Mouse (Mus musculus) hindbrain, embryonic 12.5 days (tissue): ENCODE results near the gene Gm39653. TPM values are rescaled to one million over a fixed set of nuclear protein-coding genes. Genes with fewer than 3 reads are reported as not detected.

Experiments
- ATAC-seq: fragments of 200-750 bp; cut with Nextera tagmentation; 2 replicates; pipeline ENCODE4 v1.8.0; 2017; ENCODE audit warnings: moderate TSS enrichment; ENCODE audit not compliant: low FRiP score
- H3K27ac ChIP-seq: fragments of 300-500 bp; sonication (generic); 2 replicates; pipeline ENCODE4 v1.5.1; 2016; ENCODE audit warnings: mild to moderate bottlenecking
- H3K27me3 ChIP-seq: fragments of 300-500 bp; sonication (generic); 2 replicates; pipeline ENCODE4 v1.6.1; 2016; ENCODE audit warnings: mild to moderate bottlenecking
- H3K36me3 ChIP-seq: fragments of 300-500 bp; sonication (generic); 2 replicates; pipeline ENCODE4 v1.6.1; 2016; ENCODE audit warnings: mild to moderate bottlenecking
- H3K4me1 ChIP-seq: fragments of 300-500 bp; sonication (generic); 2 replicates; pipeline ENCODE4 v1.6.1; 2016
- H3K4me2 ChIP-seq: fragments of 300-500 bp; sonication (generic); replicated peaks from 2 replicates; pipeline ENCODE4 v1.6.1; 2016; ENCODE audit warnings: mild to moderate bottlenecking
- H3K4me3 ChIP-seq: fragments of 300-500 bp; sonication (generic); 2 replicates; pipeline ENCODE4 v1.5.1; 2016; ENCODE audit warnings: mild to moderate bottlenecking
- H3K9ac ChIP-seq: fragments of 300-500 bp; sonication (generic); 2 replicates; pipeline ENCODE4 v1.6.1; 2016; ENCODE audit warnings: mild to moderate bottlenecking, moderate library complexity
- H3K9me3 ChIP-seq: fragments of 300-500 bp; sonication (generic); replicated peaks from 2 replicates; pipeline ENCODE4 v1.6.1; 2016; ENCODE audit warnings: mild to moderate bottlenecking
- WGBS: fragments of 180-500 bp; shearing (Covaris S2); methylation state at CpG from one replicate; pipeline ENCODE4 v1.1.7; 2016; 5-methylcytosine and 5-hydroxymethylcytosine counted together
- polyA plus RNA-seq: library from polyadenylated mRNA; unstranded; fragments of >200 nt; fragmentation: Nextera tagmentation; extraction: Ambion mirVana; gene quantifications from 2 replicates; pipeline ENCODE4 v1.2.1, GENCODE M21; 2016

The Gm39653 gene
- polyA plus RNA-seq, result not detected in 2 replicates

DNA sequence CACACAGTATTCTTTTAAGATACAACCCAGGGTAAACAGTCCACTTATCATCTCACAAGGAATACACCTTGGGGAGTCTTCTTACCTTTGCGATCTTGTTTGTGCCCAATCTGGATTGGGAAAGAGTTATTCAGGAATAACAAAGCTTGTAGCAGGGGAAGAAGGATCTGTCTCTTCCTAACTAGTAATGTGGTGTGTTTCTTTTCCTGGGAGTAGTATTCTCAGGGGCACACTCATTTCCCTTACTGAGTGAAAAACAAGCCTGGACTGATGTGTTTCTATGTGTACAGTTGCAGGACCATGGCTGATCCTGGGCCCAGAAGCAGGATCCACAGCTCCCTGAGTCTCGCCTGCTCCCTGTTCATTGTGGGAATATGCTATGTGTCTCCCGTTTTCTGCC lies at the start of gene Gm39653:
Gm39653 (plus strand) TSS at position 301 of the 400 bp plus-strand sequence.
- Histone ChIP-seq H3K4me3 (no peak within 1 kb of the TSS), H3K27me3 (peaks cover 3% of the 10 kb centered on the region; the same call in 1 of the 2 replicates), H3K4me2 (no peak within 1 kb of the TSS), H3K9me3 (no peaks in the 10 kb centered on the region), H3K9ac (no peak within 1 kb of the TSS), H3K4me1 (peaks cover 5% of the 10 kb centered on the region), H3K27ac (no peak within 1 kb of the TSS), H3K36me3 (no peaks in the 10 kb centered on the region)
- ATAC-seq, result no peak
- 80% methylated on average over 3 of the region's 3 CpGs for WGBS

DNA sequence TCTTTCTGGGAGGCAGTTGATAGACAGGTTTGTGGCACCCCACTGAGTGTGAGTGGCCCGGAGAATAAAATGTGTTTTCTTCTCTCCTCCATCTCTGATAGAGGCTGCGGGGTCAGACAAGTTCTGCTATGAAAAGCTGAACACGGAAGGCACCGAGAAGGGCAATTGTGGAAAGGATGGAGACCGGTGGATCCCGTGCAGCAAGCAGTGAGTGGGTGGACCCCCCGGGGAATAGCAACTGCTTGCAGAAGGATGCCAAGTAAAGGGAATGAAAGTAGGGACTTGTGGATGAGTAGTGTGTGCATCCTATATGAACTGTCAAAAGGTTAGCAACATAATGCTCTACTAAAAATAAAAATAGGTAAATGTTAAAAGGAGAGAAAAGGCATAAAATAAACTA lies 49.3 kb upstream of the Gm39653 start:
- Histone ChIP-seq H3K27ac (no peak overlapping the region), H3K4me3 (no peak overlapping the region), H3K4me1 (no peaks in the 10 kb centered on the region), H3K4me2 (no peak overlapping the region), H3K27me3 (no peaks in the 10 kb centered on the region), H3K36me3 (no peaks in the 10 kb centered on the region), H3K9ac (no peak overlapping the region), H3K9me3 (no peaks in the 10 kb centered on the region)
- 21% methylated on average over 7 of the region's 7 CpGs for WGBS
- no peak for ATAC-seq

DNA sequence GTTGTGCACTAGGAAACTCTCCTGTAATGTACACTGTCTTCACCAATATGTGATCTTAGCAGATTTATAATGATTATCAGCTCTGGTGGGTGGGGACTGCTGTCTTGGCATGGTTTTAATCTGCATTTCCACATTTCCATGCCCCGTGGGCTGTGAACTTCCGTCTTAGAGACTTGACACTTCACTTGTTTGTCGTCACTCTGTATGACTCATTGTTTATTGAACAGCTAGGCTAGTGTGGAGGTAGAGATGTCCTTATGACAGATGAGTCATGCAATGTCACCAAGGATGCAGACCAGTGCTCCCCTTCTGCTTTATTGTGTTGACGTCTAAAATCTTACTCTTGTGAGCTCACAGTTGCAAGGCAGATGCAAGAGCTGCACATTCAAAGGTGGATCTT lies 48.7 kb upstream of the Gm39653 start:
- Histone ChIP-seq H3K9me3 (no peaks in the 10 kb centered on the region), H3K4me1 (no peaks in the 10 kb centered on the region), H3K4me2 (no peak overlapping the region), H3K4me3 (no peak overlapping the region), H3K27me3 (no peaks in the 10 kb centered on the region), H3K27ac (no peak overlapping the region), H3K36me3 (no peaks in the 10 kb centered on the region), H3K9ac (no peak overlapping the region)
- 53% methylated on average over 4 of the region's 4 CpGs for whole genome bisulfite sequencing
- no peak for ATAC-seq

DNA sequence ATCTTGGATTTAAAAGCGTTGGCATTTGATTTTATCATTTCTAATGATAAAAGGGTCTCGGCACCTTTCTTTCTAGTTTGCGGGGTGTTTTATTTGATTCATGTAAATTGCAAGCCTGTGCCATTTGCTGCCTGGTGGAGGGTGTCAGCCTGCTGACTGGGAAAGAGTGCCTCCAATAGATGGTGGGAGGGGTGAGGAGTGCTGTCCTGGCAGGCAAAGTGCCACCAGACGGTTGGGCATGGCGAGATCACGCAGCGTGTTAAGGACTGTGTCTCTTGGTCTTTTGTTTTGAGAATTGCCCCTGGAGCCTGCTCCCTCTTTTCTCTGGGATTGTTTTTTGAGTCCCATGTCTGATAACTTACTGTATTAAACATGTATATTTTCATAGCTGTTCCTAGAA lies 43.5 kb upstream of the Gm39653 start:
- H3K36me3 ChIP-seq, result no peaks in the 10 kb centered on the region
- H3K4me2 ChIP-seq, result no peak overlapping the region
- peak; percentile 70 for ATAC-seq
- H3K27ac ChIP-seq, result 0 out of 2 replicates have a peak overlapping the region, but pooled peaks have one; percentile 26
- 58% methylated on average over 7 of the region's 7 CpGs for WGBS
- H3K4me1 ChIP-seq, result peaks cover 18% of the 10 kb centered on the region
- H3K9ac ChIP-seq, result no peak overlapping the region
- H3K9me3 ChIP-seq, result no peaks in the 10 kb centered on the region
- no peaks in the 10 kb centered on the region for H3K27me3 ChIP-seq
- no peak overlapping the region for H3K4me3 ChIP-seq

DNA sequence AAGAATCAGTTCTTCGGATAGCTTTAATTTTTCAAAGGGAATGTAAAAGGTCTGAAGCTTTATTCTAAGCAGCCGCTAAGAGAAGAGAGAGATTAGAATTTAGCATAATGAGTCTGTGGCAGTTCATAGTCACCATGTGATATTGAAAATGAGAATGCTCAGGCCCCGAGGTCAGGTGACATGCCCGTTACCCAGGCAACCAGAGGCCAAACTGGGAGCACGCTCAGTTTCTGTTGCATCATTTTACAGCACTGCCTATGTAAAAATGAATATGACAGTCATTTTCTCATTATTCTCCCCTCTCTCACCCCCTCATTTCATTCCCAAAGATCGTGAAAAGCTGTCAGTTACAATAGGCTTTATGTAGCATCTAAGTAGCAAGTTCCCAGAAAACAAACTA lies 42.3 kb upstream of the Gm39653 start:
- 23% methylated on average over 6 of the region's 6 CpGs for WGBS
- ATAC-seq, result peak; percentile 82
- no peaks in the 10 kb centered on the region for H3K27me3 ChIP-seq
- H3K27ac ChIP-seq, result peak overlapping the region; percentile 58
- H3K9ac ChIP-seq, result no peak overlapping the region
- no peaks in the 10 kb centered on the region for H3K9me3 ChIP-seq
- no peaks in the 10 kb centered on the region for H3K36me3 ChIP-seq
- 0 out of 2 replicates have a peak overlapping the region, but pooled peaks have one; percentile 11 for H3K4me2 ChIP-seq
- H3K4me3 ChIP-seq, result no peak overlapping the region
- peaks cover 18% of the 10 kb centered on the region for H3K4me1 ChIP-seq

DNA sequence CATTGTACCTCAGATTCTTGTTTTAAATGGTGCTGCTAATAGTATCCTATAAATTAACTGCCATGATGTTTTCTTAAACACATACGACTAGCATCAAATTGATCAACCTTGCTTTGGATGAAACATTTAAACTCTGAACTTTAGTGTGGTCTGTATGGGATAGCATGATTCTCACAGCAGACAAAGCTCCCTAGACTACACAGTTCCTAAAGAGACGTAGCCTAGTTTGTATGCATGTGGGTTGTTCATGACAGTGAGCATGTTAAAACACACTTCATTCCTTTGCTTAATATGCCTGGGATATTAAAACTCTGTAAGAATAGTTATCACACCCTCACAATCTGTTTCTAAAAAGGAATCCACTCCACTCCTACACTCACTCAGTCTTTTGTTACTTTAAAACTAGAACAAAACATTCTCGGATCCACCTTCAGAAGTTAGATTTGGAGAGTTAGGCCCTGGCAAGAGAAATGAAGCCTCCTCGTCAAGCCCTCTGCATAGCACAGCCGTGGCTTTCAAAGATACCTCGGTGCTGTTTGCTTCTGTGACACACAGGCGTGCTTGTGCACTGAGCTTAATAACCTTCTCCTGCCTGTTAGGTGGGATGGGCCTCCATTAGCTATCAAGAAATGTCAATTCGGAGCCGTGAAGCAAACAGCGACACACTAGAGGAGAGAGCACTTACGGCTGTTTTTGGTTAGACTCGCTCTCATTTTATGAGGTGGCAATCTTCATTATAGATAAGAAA lies 41.7 kb upstream of the Gm39653 start:
- Histone ChIP-seq H3K27me3 (no peaks in the 10 kb centered on the region), H3K4me2 (no peak overlapping the region), H3K9me3 (no peaks in the 10 kb centered on the region), H3K27ac (peak overlapping the region; percentile 58), H3K9ac (no peak overlapping the region), H3K4me1 (peaks cover 18% of the 10 kb centered on the region), H3K4me3 (no peak overlapping the region), H3K36me3 (no peaks in the 10 kb centered on the region)
- WGBS, result 62% methylated on average over 12 of the region's 12 CpGs
- ATAC-seq, result 0 out of 2 replicates have a peak, but pooled peaks have one; percentile 41

DNA sequence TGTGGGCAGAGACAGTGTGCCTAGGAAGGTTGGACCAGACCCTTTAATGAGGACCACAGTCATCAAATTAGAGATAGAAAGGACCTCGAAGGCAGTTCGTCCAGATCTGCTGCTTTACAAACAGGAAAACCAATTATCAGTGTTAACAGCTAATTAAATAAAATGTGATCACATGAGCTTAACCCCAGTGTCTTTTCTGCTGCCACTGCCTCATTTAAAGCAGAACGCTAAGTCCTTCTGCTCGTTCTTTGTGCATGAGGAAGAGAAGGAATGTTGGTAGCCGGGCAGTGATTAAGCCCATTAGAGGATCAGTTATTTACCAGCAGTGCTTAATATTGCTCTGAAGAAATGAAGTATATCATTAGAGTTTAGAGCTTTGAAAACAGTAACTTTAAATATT lies 39.0 kb upstream of the Gm39653 start:
- no peaks in the 10 kb centered on the region for H3K27me3 ChIP-seq
- no peaks in the 10 kb centered on the region for H3K9me3 ChIP-seq
- H3K4me1 ChIP-seq, result peaks cover 18% of the 10 kb centered on the region
- H3K4me3 ChIP-seq, result no peak overlapping the region
- no peak overlapping the region for H3K9ac ChIP-seq
- WGBS, result 68% methylated on average over 5 of the region's 5 CpGs
- ATAC-seq, result no peak
- H3K27ac ChIP-seq, result 0 out of 2 replicates have a peak overlapping the region, but pooled peaks have one; percentile 12
- no peak overlapping the region for H3K4me2 ChIP-seq
- no peaks in the 10 kb centered on the region for H3K36me3 ChIP-seq

DNA sequence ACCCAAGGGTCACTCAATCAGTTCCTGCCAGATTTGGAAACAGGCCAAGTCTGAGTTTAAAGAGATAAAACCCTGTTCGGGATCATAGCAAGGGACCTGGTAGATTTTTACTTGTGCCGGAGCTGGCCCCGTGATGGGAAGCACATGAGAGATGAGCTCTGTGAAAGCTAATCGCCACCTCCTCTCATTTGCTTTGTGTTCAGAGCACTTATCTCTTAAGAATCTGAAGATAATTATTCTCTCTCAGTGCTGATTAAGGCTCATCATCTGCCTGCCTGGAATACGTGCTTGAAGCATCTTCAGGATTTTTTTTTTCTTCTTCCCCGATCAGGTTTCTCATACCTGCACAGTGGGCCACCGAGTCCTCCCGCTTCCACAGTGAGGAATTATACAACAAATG lies 36.6 kb upstream of the Gm39653 start:
- WGBS, result 84% methylated on average over 8 of the region's 8 CpGs
- Histone ChIP-seq H3K27ac (no peak overlapping the region), H3K4me1 (peaks cover 3% of the 10 kb centered on the region), H3K36me3 (no peaks in the 10 kb centered on the region), H3K9ac (no peak overlapping the region), H3K9me3 (no peaks in the 10 kb centered on the region), H3K4me2 (no peak overlapping the region), H3K27me3 (no peaks in the 10 kb centered on the region), H3K4me3 (no peak overlapping the region)
- no peak for ATAC-seq

DNA sequence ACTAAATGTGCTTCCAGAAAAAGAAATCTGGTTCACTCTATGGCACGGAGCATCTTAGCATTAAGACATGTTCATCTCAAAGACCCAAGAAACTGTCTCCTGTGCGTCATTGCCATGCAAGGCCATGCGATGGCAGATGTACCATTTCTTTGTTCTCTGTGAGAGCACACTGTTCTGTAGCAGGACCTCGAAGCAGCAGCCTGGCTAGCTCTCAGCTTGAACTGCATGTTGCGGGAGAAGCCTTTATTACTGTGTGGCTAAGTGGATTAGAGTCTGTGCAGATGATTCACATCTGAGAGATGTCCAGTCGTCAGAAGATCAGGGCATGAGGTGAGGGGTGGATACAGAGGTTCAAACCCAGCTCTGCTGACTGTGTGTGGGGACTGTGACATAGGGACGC lies 28.9 kb upstream of the Gm39653 start:
- WGBS, result 71% methylated on average over 7 of the region's 7 CpGs
- Histone ChIP-seq H3K27me3 (no peaks in the 10 kb centered on the region), H3K4me2 (no peak overlapping the region), H3K4me3 (no peak overlapping the region), H3K27ac (no peak overlapping the region), H3K9me3 (no peaks in the 10 kb centered on the region), H3K36me3 (no peaks in the 10 kb centered on the region), H3K4me1 (no peaks in the 10 kb centered on the region), H3K9ac (no peak overlapping the region)
- ATAC-seq, result no peak

DNA sequence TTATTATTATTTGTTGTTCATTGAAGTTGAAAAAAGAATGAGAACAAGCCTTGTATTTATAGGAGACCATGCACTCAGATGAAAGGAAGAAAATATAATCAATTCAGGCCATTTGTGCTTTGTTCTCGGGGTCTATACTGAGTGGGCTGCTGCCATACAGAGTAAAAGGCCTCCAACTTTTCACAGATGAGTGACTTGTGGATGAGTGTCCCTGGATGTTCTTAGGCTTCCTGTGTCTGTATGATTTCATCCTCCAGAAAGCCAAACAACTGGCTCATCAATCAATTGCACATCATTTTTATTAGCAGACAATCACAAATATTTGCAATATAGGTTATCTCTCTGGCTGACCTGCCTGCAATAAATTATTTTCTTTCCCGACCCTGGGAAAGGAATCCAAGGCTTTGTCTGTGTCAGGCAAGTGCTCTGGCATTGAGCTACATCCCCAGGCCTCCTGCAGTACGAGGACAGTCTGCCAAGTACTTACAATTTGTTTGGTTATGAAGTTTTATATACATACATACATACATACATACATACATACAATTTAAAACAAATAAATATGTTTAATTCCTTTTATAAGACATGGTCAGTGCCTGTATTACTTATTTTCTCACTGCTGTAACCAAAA lies 11.8 kb upstream of the Gm39653 start:
- ATAC-seq, result no peak
- 48% methylated on average over 3 of the region's 3 CpGs for WGBS
- H3K27me3 ChIP-seq, result no peaks in the 10 kb centered on the region
- H3K4me2 ChIP-seq, result no peak overlapping the region
- H3K9ac ChIP-seq, result no peak overlapping the region
- no peak overlapping the region for H3K4me3 ChIP-seq
- no peaks in the 10 kb centered on the region for H3K4me1 ChIP-seq
- H3K36me3 ChIP-seq, result no peaks in the 10 kb centered on the region
- H3K9me3 ChIP-seq, result no peaks in the 10 kb centered on the region
- no peak overlapping the region for H3K27ac ChIP-seq

DNA sequence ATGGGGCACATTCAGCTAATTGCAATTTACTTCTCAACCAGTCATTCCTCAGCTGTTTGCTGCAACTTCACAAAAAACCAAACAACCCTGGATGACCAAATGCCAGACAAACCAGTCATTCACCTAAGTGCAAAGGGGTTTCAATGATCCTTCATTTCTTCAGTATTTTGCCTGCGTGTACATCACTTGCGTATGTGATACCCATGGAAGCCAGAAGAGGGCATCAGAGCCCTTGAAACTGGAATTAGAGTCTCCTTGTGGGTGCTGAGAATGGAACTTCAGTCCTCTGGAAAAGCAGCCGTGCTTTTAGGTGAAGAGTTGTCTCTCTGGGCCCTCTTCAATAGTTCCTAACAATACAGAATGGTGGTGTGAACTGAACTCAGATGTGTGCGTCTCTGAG lies 6.2 kb upstream of the Gm39653 start:
- Histone ChIP-seq H3K36me3 (no peaks in the 10 kb centered on the region), H3K9ac (no peak overlapping the region), H3K4me2 (no peak overlapping the region), H3K4me3 (no peak overlapping the region), H3K27me3 (peaks cover 3% of the 10 kb centered on the region; the same call in 1 of the 2 replicates), H3K27ac (no peak overlapping the region), H3K4me1 (peaks cover 5% of the 10 kb centered on the region), H3K9me3 (no peaks in the 10 kb centered on the region)
- 88% methylated on average over 4 of the region's 4 CpGs for WGBS
- ATAC-seq, result no peak

DNA sequence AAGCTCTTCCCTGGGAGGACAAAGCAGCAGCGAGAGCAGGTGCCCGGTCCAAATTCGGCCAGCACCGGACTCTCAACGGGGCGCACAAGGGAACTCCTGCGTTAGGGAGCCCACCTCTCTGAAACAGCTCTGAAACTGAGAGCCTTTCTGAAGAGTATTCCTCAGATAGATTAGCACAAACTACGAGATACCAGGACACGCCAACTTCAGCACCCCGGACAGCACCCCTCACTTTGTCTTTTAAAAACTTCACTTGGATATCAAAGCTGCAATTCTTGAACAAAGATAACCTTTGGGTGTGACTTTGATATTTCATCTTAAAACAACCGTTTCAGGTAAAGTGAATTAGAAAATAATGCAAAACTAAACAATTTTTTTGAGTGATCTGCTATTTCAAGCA lies 1.2 kb upstream of the Gm39653 start:
- H3K9ac ChIP-seq, result no peak overlapping the region
- no peaks in the 10 kb centered on the region for H3K36me3 ChIP-seq
- peaks cover 5% of the 10 kb centered on the region for H3K4me1 ChIP-seq
- no peak for ATAC-seq
- WGBS, result 2% methylated on average over 11 of the region's 11 CpGs
- no peaks in the 10 kb centered on the region for H3K9me3 ChIP-seq
- peak overlapping the region; percentile 10; the same call in 1 of the 2 replicates for H3K4me3 ChIP-seq
- peaks cover 3% of the 10 kb centered on the region; the same call in 1 of the 2 replicates for H3K27me3 ChIP-seq
- H3K27ac ChIP-seq, result no peak overlapping the region
- H3K4me2 ChIP-seq, result peak overlapping the region; percentile 40

DNA sequence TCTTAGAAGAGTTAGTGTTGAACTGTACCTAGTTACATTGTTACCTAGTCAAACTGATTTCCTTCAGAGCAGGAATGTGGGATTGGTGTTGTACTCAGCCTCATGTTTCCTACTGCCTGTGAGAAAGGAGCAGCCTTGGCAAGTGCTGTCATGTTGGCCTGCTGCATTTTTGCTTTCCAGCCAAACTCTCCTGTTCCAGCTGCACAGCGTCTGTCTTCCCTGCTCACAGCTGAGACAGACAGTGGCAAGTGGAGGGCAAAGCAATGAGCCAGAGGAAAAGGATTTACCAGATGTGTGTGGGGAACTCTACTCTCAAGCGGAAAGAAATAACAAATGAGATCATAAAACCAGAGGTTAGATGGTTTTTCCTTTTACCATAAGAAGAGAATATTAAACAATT lies 12.4 kb downstream of the Gm39653 start:
- no peak overlapping the region for H3K9ac ChIP-seq
- no peaks in the 10 kb centered on the region for H3K4me1 ChIP-seq
- WGBS, result 38% methylated on average over 2 of the region's 2 CpGs
- no peak for ATAC-seq
- H3K27ac ChIP-seq, result no peak overlapping the region
- H3K27me3 ChIP-seq, result no peaks in the 10 kb centered on the region
- no peaks in the 10 kb centered on the region for H3K36me3 ChIP-seq
- no peak overlapping the region for H3K4me3 ChIP-seq
- no peaks in the 10 kb centered on the region for H3K9me3 ChIP-seq
- H3K4me2 ChIP-seq, result no peak overlapping the region
